Mouse (Mus musculus) lung, embryonic 16.5 days (tissue): ENCODE results near the gene Abcc3. TPM values are rescaled to one million over a fixed set of nuclear protein-coding genes. Genes with fewer than 3 reads are reported as not detected.

ENCODE experiments used
- ATAC-seq: fragments of 200-750 bp; cut with Nextera tagmentation; 2 replicates; pipeline ENCODE4 v1.8.0; 2017; ENCODE audit warnings: low read depth, mild to moderate bottlenecking, moderate library complexity
- H3K27ac ChIP-seq: fragments of 300-500 bp; sonication (generic); 2 replicates; pipeline ENCODE4 v1.5.1; 2014; ENCODE audit warnings: mild to moderate bottlenecking, control low read depth, low read length
- H3K27me3 ChIP-seq: fragments of 300-500 bp; sonication (generic); 2 replicates; pipeline ENCODE4 v1.6.1; 2014; ENCODE audit warnings: low read depth, low read length, mixed read lengths; ENCODE audit not compliant: control insufficient read depth, insufficient read depth
- H3K36me3 ChIP-seq: fragments of 300-500 bp; sonication (generic); 2 replicates; pipeline ENCODE4 v1.6.1; 2014; ENCODE audit warnings: low read length; ENCODE audit not compliant: control insufficient read depth, insufficient read depth
- H3K4me1 ChIP-seq: fragments of 300-500 bp; sonication (generic); replicated peaks from 2 replicates; pipeline ENCODE4 v1.6.1; 2014; ENCODE audit warnings: low read length, mixed read lengths; ENCODE audit not compliant: control insufficient read depth, insufficient read depth
- H3K4me2 ChIP-seq: fragments of 300-500 bp; sonication (generic); 2 replicates; pipeline ENCODE4 v1.6.1; 2014; ENCODE audit warnings: low read depth, low read length, control low read depth
- H3K4me3 ChIP-seq: fragments of 300-500 bp; sonication (generic); 2 replicates; pipeline ENCODE4 v1.5.1; 2014; ENCODE audit warnings: mild to moderate bottlenecking, low read length, control low read depth
- H3K9ac ChIP-seq: fragments of 300-500 bp; sonication (generic); 2 replicates; pipeline ENCODE4 v1.6.1; 2014; ENCODE audit warnings: low read length, control low read depth
- H3K9me3 ChIP-seq: fragments of 300-500 bp; sonication (generic); 2 replicates; pipeline ENCODE4 v1.6.1; 2016; ENCODE audit warnings: low read length; ENCODE audit not compliant: control insufficient read depth
- WGBS: fragments of 180-500 bp; shearing (Covaris S2); extraction: QIAGEN DNeasy Blood & Tissue Kit; methylation state at CpG from one replicate; pipeline ENCODE4 v1.1.7; 2014; 5-methylcytosine and 5-hydroxymethylcytosine counted together
- polyA plus RNA-seq: library from polyadenylated mRNA; unstranded; fragments of >200 nt; fragmentation: Nextera tagmentation; extraction: Ambion mirVana; gene quantifications from 2 replicates; pipeline ENCODE4 v1.2.1, GENCODE M21; 2015

Gene Abcc3
- polyA plus RNA-seq, 1 experiment from 2014 or later: 4.0 TPM

- Histone ChIP-seq H3K36me3 (no peaks in the 10 kb centered on the region), H3K27me3 (no peaks in the 10 kb centered on the region), H3K4me3 (peak within 1 kb of the TSS; percentile 87), H3K27ac (peak within 1 kb of the TSS; percentile 98), H3K4me2 (peak within 1 kb of the TSS; percentile 75), H3K9me3 (no peaks in the 10 kb centered on the region), H3K4me1 (peaks cover 24% of the 10 kb centered on the region), H3K9ac (peak within 1 kb of the TSS; percentile 93)
- WGBS: under 1% methylated on average over 68 of the region's 78 CpGs
- peak; percentile 92 for ATAC-seq
Observed at GRCm38 (mm10) chr11:94327693-94328643, 64.8 kb downstream of the Abcc3 start, which contains the start of gene Ankrd40. Gene Ankrd40, plus strand, starts transcription at chr11:94328001.

GRCm38 (mm10) chr11:94326961-94327411 is 65.8 kb downstream of the Abcc3 start:
- peak overlapping the region; percentile 93 for H3K9ac ChIP-seq
- no peaks in the 10 kb centered on the region for H3K36me3 ChIP-seq
- peak overlapping the region; percentile 98 for H3K27ac ChIP-seq
- H3K9me3 ChIP-seq: no peaks in the 10 kb centered on the region
- H3K4me1 ChIP-seq: peaks cover 28% of the 10 kb centered on the region
- no peaks in the 10 kb centered on the region for H3K27me3 ChIP-seq
- H3K4me3 ChIP-seq: peak overlapping the region; percentile 87
- H3K4me2 ChIP-seq: peak overlapping the region; percentile 75
- WGBS: 6% methylated on average over 10 of the region's 10 CpGs
- 0 out of 2 replicates have a peak, but pooled peaks have one; percentile 44 for ATAC-seq

GRCm38 (mm10) chr11:94324618-94325017 is 68.2 kb downstream of the Abcc3 start:
- no peaks in the 10 kb centered on the region for H3K27me3 ChIP-seq
- no peak for ATAC-seq
- no peak overlapping the region for H3K27ac ChIP-seq
- no peaks in the 10 kb centered on the region for H3K36me3 ChIP-seq
- no peaks in the 10 kb centered on the region for H3K9me3 ChIP-seq
- H3K4me1 ChIP-seq: peaks cover 26% of the 10 kb centered on the region
- no peak overlapping the region for H3K4me3 ChIP-seq
- H3K9ac ChIP-seq: no peak overlapping the region
- 82% methylated on average over 5 of the region's 5 CpGs for WGBS
- no peak overlapping the region for H3K4me2 ChIP-seq

- H3K27ac ChIP-seq: no peak overlapping the region
- peaks cover 22% of the 10 kb centered on the region for H3K4me1 ChIP-seq
- H3K4me3 ChIP-seq: no peak overlapping the region
- no peak for ATAC-seq
- H3K4me2 ChIP-seq: no peak overlapping the region
- WGBS: 85% methylated on average over 5 of the region's 5 CpGs
- no peak overlapping the region for H3K9ac ChIP-seq
- H3K9me3 ChIP-seq: no peaks in the 10 kb centered on the region
- H3K36me3 ChIP-seq: peaks cover 3% of the 10 kb centered on the region; the same call in 1 of the 2 replicates
- no peaks in the 10 kb centered on the region for H3K27me3 ChIP-seq
Observed at GRCm38 (mm10) chr11:94323271-94323925, 69.4 kb downstream of the Abcc3 start.

GRCm38 (mm10) chr11:94322636-94323035 is 70.2 kb downstream of the Abcc3 start:
- H3K4me3 ChIP-seq: peak overlapping the region; percentile 83
- peaks cover 3% of the 10 kb centered on the region; the same call in 1 of the 2 replicates for H3K36me3 ChIP-seq
- H3K4me2 ChIP-seq: peak overlapping the region; percentile 63
- peak overlapping the region; percentile 98 for H3K9ac ChIP-seq
- H3K27me3 ChIP-seq: no peaks in the 10 kb centered on the region
- 26% methylated on average over 5 of the region's 5 CpGs for WGBS
- H3K9me3 ChIP-seq: no peaks in the 10 kb centered on the region
- ATAC-seq: no peak
- peaks cover 28% of the 10 kb centered on the region for H3K4me1 ChIP-seq
- peak overlapping the region; percentile 97 for H3K27ac ChIP-seq

GRCm38 (mm10) chr11:94321931-94322400 is 70.8 kb downstream of the Abcc3 start, which contains the start of gene Luc7l3:
Gene Luc7l3, minus strand, starts transcription at chr11:94321988.
- 0% methylated on average over 24 of the region's 36 CpGs for WGBS
- Histone ChIP-seq H3K4me1 (peaks cover 33% of the 10 kb centered on the region), H3K4me2 (peak within 1 kb of the TSS; percentile 63), H3K27ac (peak within 1 kb of the TSS; percentile 97), H3K36me3 (peaks cover 3% of the 10 kb centered on the region; the same call in 1 of the 2 replicates), H3K9ac (peak within 1 kb of the TSS; percentile 98), H3K9me3 (no peaks in the 10 kb centered on the region), H3K4me3 (peak within 1 kb of the TSS; percentile 83), H3K27me3 (no peaks in the 10 kb centered on the region)
- peak; percentile 98 for ATAC-seq

- Histone ChIP-seq H3K9me3 (no peaks in the 10 kb centered on the region), H3K27ac (peak overlapping the region; percentile 97), H3K36me3 (peaks cover 3% of the 10 kb centered on the region; the same call in 1 of the 2 replicates), H3K4me2 (peak overlapping the region; percentile 63), H3K4me3 (peak overlapping the region; percentile 83), H3K4me1 (peaks cover 35% of the 10 kb centered on the region), H3K27me3 (no peaks in the 10 kb centered on the region), H3K9ac (peak overlapping the region; percentile 98)
- peak; percentile 68 for ATAC-seq
- under 1% methylated on average over 67 of the region's 67 CpGs for WGBS
Observed at GRCm38 (mm10) chr11:94320969-94321930, 71.5 kb downstream of the Abcc3 start.

- Histone ChIP-seq H3K36me3 (peaks cover 3% of the 10 kb centered on the region; the same call in 1 of the 2 replicates), H3K27me3 (no peaks in the 10 kb centered on the region), H3K4me3 (no peak overlapping the region), H3K9me3 (no peaks in the 10 kb centered on the region), H3K27ac (no peak overlapping the region), H3K9ac (no peak overlapping the region), H3K4me2 (no peak overlapping the region), H3K4me1 (peaks cover 54% of the 10 kb centered on the region)
- ATAC-seq: no peak
- WGBS: 81% methylated on average over 5 of the region's 5 CpGs
Observed at GRCm38 (mm10) chr11:94318056-94318455, 74.7 kb downstream of the Abcc3 start.
